Mouse (Mus musculus): ENCODE measurements around the gene Slc35e3.
"Not testable (repeated sequence)": the region's sequence is repeated elsewhere in the genome, so short reads cannot be mapped to it uniquely, and the experiment has no call there.

The Slc35e3 gene

GRCm38 (mm10) chr10:117713466-117713865 is 32.7 kb downstream of the Slc35e3 start:
- no peak for DNase-seq (ENCODE audit: inconsistent ontology term)

GRCm38 (mm10) chr10:117712871-117713270 is 33.3 kb downstream of the Slc35e3 start:
- DNase-seq (ENCODE audit: inconsistent ontology term): no peak

DNA sequence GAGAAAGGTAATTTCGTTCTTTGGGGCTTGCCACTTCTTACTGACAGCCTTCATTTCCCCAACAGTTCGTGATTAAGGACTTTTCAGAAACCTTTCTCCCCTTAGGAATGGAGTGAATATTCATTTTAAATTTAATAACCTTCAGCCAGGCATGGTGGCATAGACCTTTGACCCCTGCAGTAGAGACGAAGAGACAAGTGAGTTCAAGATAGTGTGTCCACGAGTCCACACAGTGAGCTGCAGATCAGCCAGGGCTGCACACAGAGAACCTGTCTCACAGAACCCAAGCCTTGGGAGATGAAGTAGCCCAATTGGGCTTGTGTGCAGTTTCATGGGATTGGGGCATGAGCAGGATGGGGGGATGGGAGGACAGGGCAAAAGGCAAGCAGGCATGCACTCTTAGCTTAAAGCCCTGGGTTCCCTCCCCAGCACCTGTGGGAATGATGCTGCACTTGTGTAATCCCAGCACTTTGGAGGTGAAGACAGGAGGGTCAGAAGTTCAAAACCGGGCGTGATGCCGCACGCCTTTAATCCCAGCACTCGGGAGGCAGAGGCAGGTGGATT is 33.9 kb downstream of the Slc35e3 start:
- no peak for DNase-seq (ENCODE audit: inconsistent ontology term)

DNA sequence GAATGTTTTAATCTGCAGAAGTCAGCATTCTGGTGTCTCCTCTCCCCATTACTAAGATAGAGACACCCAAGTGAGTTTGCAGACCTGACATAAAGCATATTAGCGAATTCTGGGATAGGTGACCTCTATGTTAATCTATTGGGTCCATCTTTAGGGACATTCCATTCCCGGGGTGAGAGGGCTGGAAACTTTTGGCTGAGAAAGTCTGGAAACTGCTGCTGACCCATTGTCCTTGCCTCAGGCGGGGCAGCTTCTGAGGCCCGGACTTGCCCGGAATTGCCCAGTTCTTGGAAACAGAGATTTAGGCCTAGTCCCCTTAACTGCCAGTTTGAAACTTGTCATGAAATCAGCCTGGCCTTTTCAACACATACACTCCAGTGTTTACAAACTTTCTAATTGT is 34.8 kb downstream of the Slc35e3 start:
- DNase-seq (ENCODE audit: inconsistent ontology term): peak; percentile 39

GRCm38 (mm10) chr10:117710604-117711141 is 35.5 kb downstream of the Slc35e3 start, which contains the start of gene Mdm2:
TSS of gene Mdm2 (minus strand) at chr10:117710758.
- peak; percentile 98 for DNase-seq (ENCODE audit: inconsistent ontology term)

GRCm38 (mm10) chr10:117709930-117710603 is 36.1 kb downstream of the Slc35e3 start:
- peak; percentile 91 for DNase-seq (ENCODE audit: inconsistent ontology term)

- no peak for DNase-seq (ENCODE audit: inconsistent ontology term)
Measured at GRCm38 (mm10) chr10:117709326-117709830, 36.8 kb downstream of the Slc35e3 start.

GRCm38 (mm10) chr10:117708856-117709255 is 37.3 kb downstream of the Slc35e3 start:
- DNase-seq (ENCODE audit: inconsistent ontology term): no peak

GRCm38 (mm10) chr10:117708376-117708775 is 37.8 kb downstream of the Slc35e3 start:
- no peak for DNase-seq (ENCODE audit: inconsistent ontology term)

DNA sequence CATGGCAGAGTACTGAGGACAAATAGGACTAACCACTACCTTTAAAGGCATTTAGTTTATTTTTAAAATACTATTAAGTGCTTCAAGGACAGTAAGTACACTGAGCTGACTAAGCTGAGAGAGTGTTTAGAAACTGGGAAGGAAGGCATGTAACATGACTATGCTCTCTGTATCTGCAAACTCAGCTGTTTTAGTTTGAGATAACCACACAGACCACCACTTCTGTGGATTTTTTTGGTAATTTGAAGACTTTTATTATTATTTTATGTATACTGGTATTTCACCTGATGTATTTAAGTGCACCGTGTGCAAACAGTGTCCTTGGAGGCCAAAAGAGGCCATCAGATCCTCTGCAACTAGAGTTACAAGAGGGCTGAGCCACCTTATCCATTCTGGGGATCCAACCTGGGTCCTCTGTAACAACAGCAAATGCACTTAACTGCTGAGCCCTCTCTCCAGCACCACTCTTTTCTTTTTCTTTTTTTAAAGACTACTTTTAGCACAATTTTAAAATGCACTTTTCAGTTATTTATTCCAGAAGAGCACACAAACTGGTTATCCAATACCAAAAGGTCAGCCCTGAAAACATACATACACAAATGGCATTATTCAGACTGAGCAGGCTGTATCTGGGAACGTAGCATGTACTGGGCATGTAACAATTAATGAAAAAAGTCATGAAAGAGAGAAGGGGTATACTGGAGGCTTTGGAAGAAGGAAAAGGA is 38.9 kb downstream of the Slc35e3 start:
- DNase-seq (ENCODE audit: inconsistent ontology term): no peak

DNA sequence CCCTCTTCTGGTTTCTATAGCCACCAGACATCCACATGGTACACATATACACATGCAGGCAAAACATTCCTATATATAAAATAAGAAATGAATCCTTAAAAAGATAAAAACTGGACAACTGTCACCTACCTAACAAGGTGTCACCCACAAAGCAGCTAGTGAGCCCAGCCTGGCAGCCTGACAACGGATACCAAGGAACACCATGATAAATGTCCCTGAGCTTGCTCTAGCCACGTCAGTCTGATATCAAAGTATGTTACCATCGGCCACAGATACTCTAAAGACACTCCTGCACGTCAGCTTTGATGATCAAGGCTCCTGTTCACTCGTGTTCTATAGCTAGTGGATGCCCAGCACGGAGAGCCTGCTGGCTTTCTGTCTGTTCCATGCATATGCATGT is 39.7 kb downstream of the Slc35e3 start:
- DNase-seq (ENCODE audit: inconsistent ontology term): no peak

GRCm38 (mm10) chr10:117705806-117706205 is 40.4 kb downstream of the Slc35e3 start:
- DNase-seq (ENCODE audit: inconsistent ontology term): no peak

GRCm38 (mm10) chr10:117704964-117705335 is 41.2 kb downstream of the Slc35e3 start:
- DNase-seq (ENCODE audit: inconsistent ontology term): no peak

DNA sequence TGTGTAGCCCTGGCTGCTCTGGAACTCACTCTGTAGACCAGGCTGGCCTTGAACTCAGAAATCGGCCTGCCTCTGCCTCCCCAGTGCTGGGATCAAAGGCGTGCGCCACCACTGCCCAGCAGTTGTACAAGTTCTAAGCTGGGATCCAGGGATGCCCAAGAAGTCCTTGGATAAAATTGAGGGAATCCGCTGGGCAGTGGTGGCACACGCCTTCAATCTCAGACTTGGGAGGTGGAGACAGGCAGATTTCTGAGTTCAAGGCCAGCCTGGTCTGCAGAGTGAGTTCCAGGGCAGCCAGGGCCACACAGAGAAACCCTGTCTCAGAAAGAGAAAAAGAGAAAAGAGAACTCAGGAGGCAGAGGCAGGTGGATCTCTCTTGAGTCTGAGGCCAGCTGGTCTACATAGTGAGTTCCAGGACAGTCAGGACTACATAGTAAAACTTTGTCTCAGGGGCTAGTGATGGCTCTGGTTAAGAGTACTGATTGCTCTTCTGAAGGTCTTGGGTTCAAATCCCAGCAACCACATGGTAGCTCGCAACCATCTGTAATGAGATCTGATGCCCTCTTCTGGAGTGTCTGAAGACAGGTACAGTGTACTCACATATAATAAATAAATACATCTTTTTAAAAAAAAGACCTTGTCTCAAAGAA is 41.7 kb downstream of the Slc35e3 start:
- not testable (repeated sequence) for DNase-seq (ENCODE audit: inconsistent ontology term)

GRCm38 (mm10) chr10:117703506-117703905 is 42.7 kb downstream of the Slc35e3 start:
- no peak for DNase-seq (ENCODE audit: inconsistent ontology term)

DNA sequence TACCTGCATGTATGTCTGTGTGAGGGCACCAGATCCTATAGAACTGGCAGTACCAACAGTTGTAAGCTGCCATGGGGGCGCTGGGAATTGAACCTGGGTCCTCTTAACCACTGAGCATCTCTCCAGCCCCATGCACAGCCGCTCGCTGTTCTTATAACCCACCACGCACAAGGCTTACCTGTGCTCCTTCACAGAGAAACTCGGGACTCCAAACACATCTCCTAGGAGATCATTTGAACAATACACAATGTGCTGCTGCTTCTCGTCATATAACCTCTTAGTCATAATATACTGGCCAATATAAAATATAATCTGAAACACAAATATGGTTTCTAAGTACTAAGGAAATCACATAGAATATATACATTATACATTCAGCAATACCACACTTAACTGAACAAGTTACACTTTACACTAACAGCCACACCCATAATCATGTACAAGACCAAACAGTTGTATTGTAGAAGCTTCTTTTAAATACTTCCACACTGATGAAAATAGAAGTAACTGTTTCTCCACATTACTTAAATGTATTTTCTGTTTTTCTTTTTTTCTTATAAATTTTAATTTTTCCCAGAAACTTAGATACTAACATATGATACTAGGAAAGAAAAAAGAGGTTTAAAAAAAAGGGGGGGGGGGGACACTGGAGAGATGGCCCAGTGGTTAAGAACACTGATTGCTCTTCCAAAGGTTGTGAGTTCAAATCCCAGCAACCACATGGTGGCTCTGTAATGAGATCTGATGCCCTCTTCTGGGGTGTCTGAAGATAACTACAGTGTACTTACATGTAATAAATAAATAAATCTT is 43.9 kb downstream of the Slc35e3 start:
- DNase-seq (ENCODE audit: inconsistent ontology term): no peak

DNA sequence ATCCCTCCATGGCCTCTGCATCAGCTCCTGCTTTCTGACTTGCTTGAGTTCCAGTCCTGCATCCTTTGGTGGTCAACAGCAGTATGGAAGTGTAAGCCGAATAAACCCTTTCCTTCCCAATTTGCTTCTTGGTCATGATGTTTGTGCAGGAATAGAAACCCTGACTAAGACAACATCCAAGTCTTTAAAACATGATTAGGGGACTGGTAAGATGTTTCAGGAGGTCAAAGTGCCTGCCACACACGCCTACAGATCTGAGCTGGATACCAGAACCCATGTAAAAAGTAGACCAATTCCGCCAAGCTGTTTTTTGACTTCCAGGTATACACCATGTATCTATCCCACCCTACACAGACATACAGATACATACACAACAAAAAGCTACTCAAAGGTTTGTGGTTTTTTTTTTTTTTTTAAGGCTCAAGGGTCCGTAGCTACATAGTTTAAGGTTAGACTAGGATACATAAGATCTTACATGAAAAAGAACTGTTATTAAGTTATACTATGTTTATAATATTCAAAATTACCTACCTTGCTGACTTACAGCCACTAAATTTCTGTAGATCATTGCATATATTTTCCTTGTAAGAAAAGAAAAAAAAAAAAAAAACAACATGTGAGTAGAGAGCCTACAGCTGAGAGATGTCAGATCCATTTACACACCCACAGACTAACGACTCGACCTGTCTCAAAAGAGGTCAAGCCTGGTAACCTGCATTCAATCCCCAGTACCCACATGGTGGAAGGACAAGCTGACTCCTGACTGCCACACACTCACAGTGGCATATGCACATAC is 44.9 kb downstream of the Slc35e3 start:
- DNase-seq (ENCODE audit: inconsistent ontology term): no peak

GRCm38 (mm10) chr10:117700450-117700849 is 45.7 kb downstream of the Slc35e3 start:
- DNase-seq (ENCODE audit: inconsistent ontology term): no peak

GRCm38 (mm10) chr10:117699914-117700313 is 46.3 kb downstream of the Slc35e3 start:
- DNase-seq (ENCODE audit: inconsistent ontology term): no peak
